Mouse (Mus musculus): Measurements from ENCODE around the gene Rsf1. TPM values are rescaled to one million over a fixed set of nuclear protein-coding genes. Genes with fewer than 3 reads are reported as not detected.

Gene Rsf1
- total RNA-seq, 1 experiment from 2014 or later = 25.9 TPM

- no peak for DNase-seq
Measured at GRCm38 (mm10) chr7:97725401-97725800, 145.7 kb downstream of the Rsf1 start.

- no peak for DNase-seq
Measured at GRCm38 (mm10) chr7:97726080-97726479, 146.4 kb downstream of the Rsf1 start.

- DNase-seq = no peak
Measured at GRCm38 (mm10) chr7:97726778-97727177, 147.1 kb downstream of the Rsf1 start.

- no peak for DNase-seq
Measured at GRCm38 (mm10) chr7:97728666-97729614, 149.3 kb downstream of the Rsf1 start.

GRCm38 (mm10) chr7:97730427-97730826 lies 150.7 kb downstream of the Rsf1 start:
- no peak for DNase-seq

- no peak for DNase-seq
Measured at GRCm38 (mm10) chr7:97733606-97734005, 153.9 kb downstream of the Rsf1 start.

GRCm38 (mm10) chr7:97735021-97735420 lies 155.3 kb downstream of the Rsf1 start:
- no peak for DNase-seq

GRCm38 (mm10) chr7:97735886-97736420 lies 156.3 kb downstream of the Rsf1 start:
- no peak for DNase-seq

- no peak for DNase-seq
Measured at GRCm38 (mm10) chr7:97737256-97737637, 157.6 kb downstream of the Rsf1 start.

- DNase-seq = peak; percentile 95
Measured at GRCm38 (mm10) chr7:97737638-97738456, 158.2 kb downstream of the Rsf1 start, which contains the start of gene Aqp11. Gene Aqp11 (minus strand): TSS chr7:97738289.

GRCm38 (mm10) chr7:97740948-97741347 lies 161.3 kb downstream of the Rsf1 start:
- DNase-seq = peak; percentile 68

- no peak for DNase-seq
Measured at GRCm38 (mm10) chr7:97741756-97742291, 162.1 kb downstream of the Rsf1 start.

Other genes with a start within 250 kb of the Rsf1 start
- gene Usp35, start 247.9 kb upstream of the Rsf1 start, total RNA-seq (2021) = 5.9 and 7.2 TPM in 2 replicates
- gene Kctd21, start 247.6 kb upstream of the Rsf1 start, total RNA-seq (2021) = 5.7 and 5.8 TPM in 2 replicates
- gene Alg8, start 208.3 kb upstream of the Rsf1 start, total RNA-seq (2021) = 16.3 and 18.0 TPM in 2 replicates
- gene Ndufc2, start 179.9 kb upstream of the Rsf1 start, total RNA-seq (2021) = 443 and 493 TPM in 2 replicates
- gene Thrsp, start 162.2 kb upstream of the Rsf1 start, total RNA-seq (2021) = 655 and 670 TPM in 2 replicates
- gene Kctd14, start 128.6 kb upstream of the Rsf1 start, total RNA-seq (2021) = 1.7 and 2.8 TPM in 2 replicates
- gene Ints4, start 98.9 kb upstream of the Rsf1 start, total RNA-seq (2021) = 52.2 and 53.5 TPM in 2 replicates
- 37.8 and 44.5 TPM in 2 replicates for gene Aamdc, start 392 bp upstream of the Rsf1 start, total RNA-seq (2021)
- 50.2 and 63.4 TPM in 2 replicates for gene Clns1a, start 116.7 kb downstream of the Rsf1 start, total RNA-seq (2021)
- 4.9 and 8.7 TPM in 2 replicates for gene Aqp11, start 158.4 kb downstream of the Rsf1 start, total RNA-seq (2021)
- 15.5 and 16.3 TPM in 2 replicates for gene Pak1, start 208.7 kb downstream of the Rsf1 start, total RNA-seq (2021)